Mouse (Mus musculus) layer of hippocampus, postnatal 14 days (tissue): Measurements from ENCODE around the gene Mdm4. TPM values are rescaled to one million over a fixed set of nuclear protein-coding genes. Genes with fewer than 3 reads are reported as not detected.
"Not testable (repeated sequence)": the region's sequence is repeated elsewhere in the genome, so short reads cannot be mapped to it uniquely, and the experiment has no call there.

Experiments used
- DNase-seq, 2 experiments: peaks; one replicate each; pipeline ENCODE4 v3.0.0; 2021 to 2022; ENCODE audit warnings: low spot score in 2 of 2, mixed read lengths in 1 of 2
- total RNA-seq, 2 experiments: library from RNA; stranded (reverse); gene quantifications; 2 replicates each; pipeline ENCODE4 v1.2.3; 2021

The Mdm4 gene
- total RNA-seq, 2 experiments from 2014 or later, result 91.6 to 94.7 TPM

DNA sequence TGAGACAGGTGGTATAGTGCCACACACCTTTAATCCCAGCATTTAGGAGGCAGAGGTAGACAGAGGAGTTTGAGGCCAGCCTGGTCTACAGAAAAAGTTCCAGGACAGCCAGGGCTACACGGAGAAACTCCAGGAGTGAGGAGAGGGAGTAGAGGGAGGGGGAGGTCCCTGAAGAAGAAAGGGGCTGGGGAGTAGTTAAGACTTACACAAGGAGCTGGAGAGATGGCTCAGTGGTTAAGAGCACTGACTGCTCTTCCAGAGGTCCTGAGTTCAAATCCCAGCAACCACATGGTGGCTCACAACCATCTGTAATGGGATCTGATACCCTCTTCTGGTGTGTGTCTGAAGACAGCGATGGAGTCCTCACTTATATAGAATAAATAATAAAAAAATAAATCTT lies 8.4 kb downstream of the Mdm4 start:
- not testable (repeated sequence) for DNase-seq

DNA sequence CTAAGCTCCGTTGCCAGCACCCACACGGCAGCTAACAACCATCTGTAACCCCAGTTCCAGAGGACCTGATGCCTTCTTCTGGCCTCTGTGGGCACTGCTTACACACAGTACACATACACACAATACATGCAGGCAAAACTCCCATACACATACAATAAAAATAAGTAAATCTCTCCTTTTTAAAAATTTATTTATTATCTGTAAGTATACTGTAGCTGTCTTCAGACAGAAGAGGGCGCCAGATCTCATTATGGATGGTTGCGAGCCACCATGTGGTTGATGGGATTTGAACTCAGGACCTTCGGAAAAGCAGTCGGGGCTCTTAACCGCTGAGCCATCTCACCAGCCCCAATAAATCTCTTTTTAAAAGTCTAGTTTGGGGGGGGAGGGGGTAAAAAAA lies 9.0 kb downstream of the Mdm4 start:
- DNase-seq, result no peak

DNA sequence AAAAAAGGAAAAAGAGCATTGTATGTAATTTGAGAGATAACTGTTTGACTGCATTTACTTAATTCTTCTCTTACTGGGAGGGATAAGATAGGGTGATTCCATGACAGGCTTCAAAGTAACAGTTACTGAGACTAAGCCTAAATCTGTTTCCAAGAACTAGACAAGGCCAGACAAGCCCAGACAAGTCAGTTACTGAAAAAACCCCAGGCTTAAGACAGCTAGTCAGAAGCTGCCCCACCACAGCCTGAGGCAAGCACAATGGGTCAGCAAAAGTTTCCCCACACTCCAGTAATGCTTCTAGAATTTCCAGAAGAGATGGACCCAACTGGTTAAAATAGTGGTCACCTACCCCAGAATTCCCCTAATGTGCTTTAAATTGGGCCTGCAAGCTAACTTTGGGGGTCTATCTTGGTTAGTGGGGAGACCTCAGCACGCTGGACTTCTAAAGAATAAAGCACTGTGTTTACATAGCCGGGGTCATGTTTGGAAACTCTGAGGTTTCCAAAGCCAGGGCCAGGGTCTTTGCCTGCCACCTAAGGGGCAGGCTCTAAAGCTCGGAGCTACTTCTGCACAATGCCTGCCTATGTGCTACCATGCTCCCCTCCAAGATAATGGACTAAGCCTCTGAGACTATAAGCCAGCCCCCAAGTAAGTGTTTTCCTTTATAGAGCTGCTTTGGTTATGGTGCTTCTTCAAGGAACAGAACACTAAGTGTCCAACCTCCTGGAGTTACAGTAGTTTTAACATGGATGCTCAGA lies 10.0 kb downstream of the Mdm4 start:
- DNase-seq, result no peak

DNA sequence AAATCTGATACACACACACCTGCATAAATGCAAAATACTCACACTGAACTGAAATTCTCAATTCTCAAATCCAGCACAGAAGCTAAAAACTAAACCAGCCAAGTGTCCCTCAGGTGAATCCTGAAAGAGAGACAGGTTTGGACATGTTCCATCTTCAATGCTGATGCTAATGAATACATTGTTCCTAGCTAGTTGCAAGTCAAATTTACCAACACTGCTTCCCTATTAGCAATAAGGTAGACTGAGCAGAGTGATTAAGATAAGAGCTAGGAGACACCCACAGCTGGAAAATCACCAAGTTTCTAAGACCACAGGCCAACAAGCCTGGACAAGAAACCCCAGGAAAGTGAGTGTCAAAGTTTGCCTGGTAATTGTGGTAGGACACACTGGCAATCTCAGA lies 11.0 kb downstream of the Mdm4 start:
- DNase-seq, result no peak

GRCm38 (mm10) chr1:133018580-133018979 lies 11.8 kb downstream of the Mdm4 start:
- no peak for DNase-seq

- no peak for DNase-seq
Observed at GRCm38 (mm10) chr1:133016775-133017428, 13.5 kb downstream of the Mdm4 start.

DNA sequence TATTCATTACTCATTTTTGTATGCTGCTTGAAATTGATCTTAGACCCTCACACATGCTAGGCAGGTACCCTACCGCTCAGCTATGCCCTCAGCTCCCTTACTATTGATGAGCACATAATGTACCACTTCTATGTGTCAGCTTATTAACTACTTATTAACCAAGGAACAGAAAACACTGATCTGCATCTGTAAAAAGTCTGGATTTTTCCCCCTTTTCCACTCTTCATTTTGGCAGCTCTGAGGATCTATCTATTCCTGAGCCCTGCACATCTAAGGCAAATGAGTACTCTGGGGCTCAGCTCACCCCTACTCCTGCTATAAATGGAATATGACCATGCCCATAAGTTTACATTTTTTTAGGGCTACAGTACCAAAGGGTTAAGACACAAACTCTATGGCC lies 16.2 kb downstream of the Mdm4 start:
- DNase-seq, result no peak

GRCm38 (mm10) chr1:133013331-133013730 lies 17.0 kb downstream of the Mdm4 start:
- no peak for DNase-seq

DNA sequence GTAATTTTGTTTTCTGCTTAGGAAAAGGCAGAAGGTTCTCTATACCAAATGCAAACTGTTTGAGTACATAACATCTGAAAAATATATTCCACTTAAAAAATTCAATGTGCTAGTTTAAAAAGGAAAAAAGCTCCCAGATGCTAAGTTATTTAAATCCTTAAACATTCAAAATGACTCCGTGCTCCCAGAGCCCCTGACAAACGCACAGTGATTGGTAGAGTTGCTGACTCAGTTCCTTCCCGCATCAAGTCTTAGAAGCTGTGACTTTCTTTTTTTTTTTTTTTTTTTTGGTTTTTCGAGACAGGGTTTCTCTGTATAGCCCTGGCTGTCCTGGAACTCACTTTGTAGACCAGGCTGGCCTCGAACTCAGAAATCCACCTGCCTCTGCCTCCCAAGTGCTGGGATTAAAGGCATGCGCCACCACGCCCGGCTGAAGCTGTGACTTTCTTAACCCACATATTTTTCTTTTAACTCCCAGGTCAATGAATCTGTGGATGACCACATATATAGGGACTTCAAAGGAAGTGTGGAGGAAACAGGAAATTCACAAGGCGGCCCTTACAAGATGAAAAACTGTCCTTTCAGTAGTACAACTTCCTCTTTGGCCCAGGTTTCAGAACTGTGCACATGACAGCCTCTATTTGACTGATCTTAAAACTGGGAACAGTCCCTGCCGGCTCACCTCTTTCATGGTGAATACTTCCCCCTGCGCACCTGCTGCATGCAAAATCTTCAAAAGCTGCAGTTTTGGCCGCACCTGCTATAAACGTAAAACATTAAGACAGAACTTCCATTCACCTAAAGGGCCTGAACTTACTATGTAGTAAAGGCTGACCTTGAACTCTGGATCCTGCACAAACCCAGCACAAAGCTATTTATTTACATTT lies 18.2 kb downstream of the Mdm4 start:
- no peak for DNase-seq

- DNase-seq, result no peak
Observed at GRCm38 (mm10) chr1:133006571-133006970, 23.8 kb downstream of the Mdm4 start.

DNA sequence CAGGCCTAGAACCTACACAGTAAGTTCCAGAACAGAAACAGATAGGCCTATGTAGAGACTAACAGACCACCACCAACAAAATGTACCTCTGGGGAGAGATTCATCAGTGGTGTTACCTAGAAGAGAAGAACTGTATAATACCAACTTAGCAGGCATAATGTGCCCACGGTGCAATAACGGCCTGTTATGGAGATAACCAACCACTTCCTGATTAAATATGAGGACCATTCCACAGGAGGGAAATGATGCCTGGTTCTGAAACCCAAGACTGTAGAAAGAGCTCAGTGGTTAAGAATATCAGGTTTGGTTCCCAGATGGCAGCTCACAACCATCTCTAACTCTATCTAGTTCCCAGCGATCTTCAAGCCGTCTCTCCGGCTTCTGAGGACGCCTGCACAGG lies 30.0 kb downstream of the Mdm4 start:
- no peak for DNase-seq

- DNase-seq, result peak in 1 of 2 experiments; percentile 48
Observed at GRCm38 (mm10) chr1:132991580-132991979, 38.8 kb downstream of the Mdm4 start.

GRCm38 (mm10) chr1:132990733-132991132 lies 39.6 kb downstream of the Mdm4 start:
- DNase-seq, result no peak

DNA sequence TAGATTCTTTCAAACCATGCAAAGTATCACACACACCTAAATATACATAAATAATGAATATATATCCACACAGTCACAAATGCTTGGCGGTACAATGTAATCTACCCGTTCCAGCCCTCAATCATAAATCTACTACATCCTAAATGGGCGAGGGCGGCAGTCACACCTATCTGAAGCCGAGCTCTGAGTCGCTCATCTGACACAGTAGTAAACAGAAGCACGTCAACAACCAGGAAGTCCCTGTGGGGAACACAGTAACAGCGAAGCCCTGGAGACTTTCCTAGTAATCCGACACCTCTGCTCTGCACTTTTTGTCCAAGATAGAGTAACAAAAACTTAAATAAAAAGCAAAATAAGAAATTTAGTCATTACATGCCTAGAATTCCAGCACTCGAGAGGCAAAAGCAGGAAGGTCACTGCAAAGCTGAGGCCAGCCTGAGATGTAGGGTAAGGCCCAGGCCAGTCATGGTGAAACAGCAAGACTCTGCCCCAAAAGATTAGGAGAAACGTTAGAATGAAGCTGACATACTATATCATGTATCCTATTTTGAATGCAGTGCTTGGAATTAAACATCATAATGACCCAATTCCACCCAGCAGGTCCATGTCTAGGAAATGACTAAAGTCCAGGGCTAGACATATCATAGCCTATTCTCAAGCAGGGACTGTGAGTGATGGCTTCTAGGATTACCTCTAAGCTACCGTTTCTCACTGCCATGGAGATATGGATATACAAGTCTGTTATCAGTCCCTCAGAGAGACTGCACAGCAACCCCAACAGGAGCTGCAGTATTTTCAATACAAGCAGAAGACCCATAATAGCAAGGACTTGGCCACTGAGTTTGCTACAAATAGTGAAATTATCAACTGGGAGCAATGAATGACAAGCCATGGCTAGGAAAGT lies 41.6 kb downstream of the Mdm4 start:
- not testable (repeated sequence) for DNase-seq

- peak; percentile 60 to 73 for DNase-seq
Observed at GRCm38 (mm10) chr1:132982728-132983127, 47.6 kb downstream of the Mdm4 start.

DNA sequence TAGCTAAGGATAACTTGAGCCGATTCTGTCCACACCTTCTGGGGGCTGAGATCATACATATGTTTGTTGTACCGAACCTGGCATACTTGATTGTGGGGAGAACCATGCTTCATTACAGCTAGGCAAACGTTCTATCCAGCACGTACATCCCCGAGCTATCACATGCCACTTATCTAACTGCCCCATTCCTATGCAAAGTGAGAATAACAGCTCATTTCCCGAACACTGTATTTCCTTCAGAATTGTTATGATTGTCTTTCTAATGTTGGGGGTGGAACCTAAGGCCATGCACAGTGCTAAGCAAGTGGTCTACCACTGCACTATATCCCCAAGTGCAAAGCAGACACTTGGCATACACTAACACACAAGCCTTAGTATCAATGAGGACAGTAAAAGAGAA lies 49.1 kb downstream of the Mdm4 start:
- no peak for DNase-seq

DNA sequence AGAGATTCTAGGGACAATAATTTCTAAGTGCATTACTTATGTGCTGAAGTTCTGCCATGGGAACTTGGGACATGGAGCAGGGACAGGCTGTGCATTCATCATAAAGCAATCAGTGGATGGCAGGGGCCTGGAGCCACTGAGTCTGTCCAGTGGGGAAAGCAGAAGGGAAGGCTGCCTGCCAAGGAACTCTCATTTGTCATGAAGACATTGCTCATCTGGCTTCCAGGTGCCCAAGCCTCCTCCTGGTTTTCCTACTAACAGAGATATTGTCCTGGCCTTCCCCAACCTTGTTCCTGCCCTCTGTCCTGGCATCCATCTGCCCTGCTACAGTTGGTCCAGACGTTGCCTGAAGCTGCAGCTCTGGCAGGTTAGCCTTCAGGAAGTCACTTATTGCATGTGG lies 53.0 kb downstream of the Mdm4 start:
- DNase-seq, result no peak

GRCm38 (mm10) chr1:132968659-132969058 lies 61.7 kb downstream of the Mdm4 start:
- peak in 1 of 2 experiments; percentile 47 for DNase-seq

DNA sequence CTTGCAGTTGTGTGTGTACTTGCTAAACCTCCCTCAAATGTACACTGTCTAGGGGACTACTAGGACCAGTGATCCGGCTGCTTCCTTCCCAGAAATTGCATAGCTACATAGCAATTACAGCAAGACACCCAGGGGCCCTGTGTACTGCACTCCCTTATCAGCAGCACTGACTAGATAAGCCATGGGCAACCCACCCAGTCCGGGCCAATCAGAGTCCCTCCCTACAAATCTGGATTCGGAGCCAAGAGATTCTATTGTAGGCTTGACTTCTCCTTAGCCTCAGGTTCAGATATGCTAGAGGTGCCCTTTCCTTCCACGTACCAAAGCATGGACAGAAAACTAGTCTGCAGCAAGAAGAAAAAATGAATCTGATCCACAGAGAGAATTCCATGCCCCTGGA lies 65.7 kb downstream of the Mdm4 start:
- DNase-seq, result no peak

DNA sequence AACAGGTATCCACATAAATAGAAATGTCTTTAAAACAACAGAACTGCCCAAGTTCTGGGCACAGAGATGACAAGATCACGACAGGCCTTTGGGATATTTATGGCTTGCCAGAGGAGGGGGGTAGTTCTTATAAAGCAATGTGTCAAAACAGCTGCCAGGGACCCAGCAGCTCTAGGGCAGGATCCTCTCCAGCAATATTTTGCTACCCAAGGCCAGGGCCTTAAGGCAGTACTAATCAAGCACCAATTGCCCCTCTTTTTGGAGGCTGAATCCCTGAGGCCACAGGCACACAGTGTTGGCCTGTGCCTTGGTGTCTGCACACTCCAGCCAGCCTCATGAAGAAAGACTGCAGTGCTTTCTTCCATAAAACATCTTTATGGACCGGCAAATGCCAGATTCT lies 66.3 kb downstream of the Mdm4 start:
- no peak for DNase-seq

GRCm38 (mm10) chr1:132961751-132962150 lies 68.6 kb downstream of the Mdm4 start:
- DNase-seq, result no peak
